Mouse (Mus musculus) hindbrain, embryonic 15.5 days (tissue): Measurements from ENCODE around the gene Pkp3. TPM values are rescaled to one million over a fixed set of nuclear protein-coding genes. Genes with fewer than 3 reads are reported as not detected.
A peak's percentile ranks its signal among the peaks of the same experiment; 100 is the strongest.
"Not testable (repeated sequence)": the region's sequence is repeated elsewhere in the genome, so short reads cannot be mapped to it uniquely, and the experiment has no call there.

Experiments
- ATAC-seq: fragments of 200-750 bp; cut with Nextera tagmentation; 2 replicates; pipeline ENCODE4 v1.8.0; 2017; ENCODE audit warnings: low read depth, moderate number of reproducible peaks, moderate TSS enrichment; ENCODE audit not compliant: low FRiP score
- H3K27ac ChIP-seq: fragments of 300-500 bp; sonication (generic); replicated peaks from 2 replicates; pipeline ENCODE4 v1.5.1; 2015; ENCODE audit warnings: mild to moderate bottlenecking, inconsistent platforms
- H3K27me3 ChIP-seq: fragments of 300-500 bp; sonication (generic); 2 replicates; pipeline ENCODE4 v1.6.1; 2015; ENCODE audit warnings: control low read depth, inconsistent platforms
- H3K36me3 ChIP-seq: fragments of 300-500 bp; sonication (generic); 2 replicates; pipeline ENCODE4 v1.6.1; 2015; ENCODE audit warnings: control low read depth, inconsistent platforms
- H3K4me1 ChIP-seq: fragments of 300-500 bp; sonication (generic); replicated peaks from 2 replicates; pipeline ENCODE4 v1.6.1; 2015; ENCODE audit warnings: control low read depth, inconsistent platforms
- H3K4me2 ChIP-seq: fragments of 300-500 bp; sonication (generic); 2 replicates; pipeline ENCODE4 v1.6.1; 2015; ENCODE audit warnings: moderate library complexity, mild to moderate bottlenecking, inconsistent platforms
- H3K4me3 ChIP-seq: fragments of 300-500 bp; sonication (generic); 2 replicates; pipeline ENCODE4 v1.5.1; 2015; ENCODE audit warnings: mild to moderate bottlenecking, inconsistent platforms
- H3K9ac ChIP-seq: fragments of 300-500 bp; sonication (generic); 2 replicates; pipeline ENCODE4 v1.6.1; 2015; ENCODE audit warnings: inconsistent platforms
- H3K9me3 ChIP-seq: fragments of 300-500 bp; sonication (generic); 2 replicates; pipeline ENCODE4 v1.6.1; 2016; ENCODE audit warnings: control low read depth, inconsistent platforms
- WGBS: fragments of 180-500 bp; shearing (Covaris S2); methylation state at CpG from one replicate; pipeline ENCODE4 v1.1.7; 2015; 5-methylcytosine and 5-hydroxymethylcytosine counted together
- polyA plus RNA-seq: library from polyadenylated mRNA; unstranded; fragments of >200 nt; fragmentation: Nextera tagmentation; extraction: Ambion mirVana; gene quantifications from 2 replicates; pipeline ENCODE4 v1.2.1, GENCODE M21; 2015

Pkp3 gene
- 0.25 and 0.29 TPM in 2 replicates for polyA plus RNA-seq

DNA sequence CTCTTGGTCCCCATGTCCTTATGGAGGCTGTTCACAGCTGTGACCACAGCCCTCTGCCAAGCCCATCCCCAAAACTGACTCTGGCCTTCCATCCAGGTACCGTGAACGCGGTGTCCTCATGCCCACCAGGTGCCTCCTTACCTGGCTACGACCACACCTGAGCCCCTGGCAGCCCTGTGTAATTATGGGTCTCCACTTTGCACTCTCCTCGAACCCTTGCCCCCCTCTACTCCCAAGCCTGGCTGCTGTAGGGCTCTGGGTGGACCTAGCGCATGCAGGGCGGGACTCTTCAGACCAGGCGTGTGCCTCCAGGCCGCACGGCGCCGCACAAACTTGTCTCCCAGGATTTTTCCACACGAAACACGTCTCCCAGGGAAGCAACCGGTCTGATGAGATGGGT is at the start of gene Pkp3:
Gene Pkp3 (plus strand): TSS at position 378 of the 400 bp plus-strand sequence.
- peaks cover 3% of the 10 kb centered on the region; the same call in 1 of the 2 replicates for H3K27me3 ChIP-seq
- H3K27ac ChIP-seq = no peak within 1 kb of the TSS
- H3K36me3 ChIP-seq = no peaks in the 10 kb centered on the region
- H3K4me2 ChIP-seq = no peak within 1 kb of the TSS
- 94% methylated on average over 15 of the region's 15 CpGs for WGBS
- no peaks in the 10 kb centered on the region for H3K9me3 ChIP-seq
- no peak for ATAC-seq
- H3K4me3 ChIP-seq = no peak within 1 kb of the TSS
- no peak within 1 kb of the TSS for H3K9ac ChIP-seq
- H3K4me1 ChIP-seq = no peaks in the 10 kb centered on the region

DNA sequence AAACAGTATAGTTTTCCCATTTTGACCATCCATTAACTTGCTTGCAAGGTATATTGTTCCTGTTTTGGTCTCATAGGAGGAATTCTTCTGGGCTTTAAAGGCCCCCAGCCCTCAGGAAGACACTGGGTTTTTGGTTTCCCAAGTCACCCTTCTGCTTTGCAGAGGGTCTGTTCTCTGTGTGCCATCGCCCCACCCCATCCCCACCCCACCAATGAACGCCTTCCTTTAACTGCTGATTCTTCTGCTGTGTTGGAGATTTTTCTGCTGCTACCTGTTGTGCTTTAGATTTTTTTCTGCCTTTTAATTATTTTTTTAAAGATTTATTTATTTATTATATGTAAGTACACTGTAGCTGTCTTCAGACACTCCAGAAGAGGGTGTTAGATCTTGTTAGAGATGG is 49.2 kb upstream of the Pkp3 start, which contains the start of gene Gm17387:
Gene Gm17387 (plus strand): TSS at position 301 of the 400 bp plus-strand sequence.
- H3K36me3 ChIP-seq = no peaks in the 10 kb centered on the region
- no peak within 1 kb of the TSS for H3K9ac ChIP-seq
- no peak for ATAC-seq
- H3K27ac ChIP-seq = no peak within 1 kb of the TSS
- H3K27me3 ChIP-seq = no peaks in the 10 kb centered on the region
- WGBS = 97% methylated on average over 2 of the region's 2 CpGs
- no peak within 1 kb of the TSS for H3K4me2 ChIP-seq
- peaks cover 17% of the 10 kb centered on the region; the same call in 1 of the 2 replicates for H3K4me1 ChIP-seq
- H3K4me3 ChIP-seq = no peak within 1 kb of the TSS
- H3K9me3 ChIP-seq = no peaks in the 10 kb centered on the region

GRCm38 (mm10) chr7:141030390-141030789 is 47.6 kb upstream of the Pkp3 start:
- 47% methylated on average over 3 of the region's 3 CpGs for WGBS
- Histone ChIP-seq H3K4me2 (no peak overlapping the region), H3K27ac (no peak overlapping the region), H3K9me3 (no peaks in the 10 kb centered on the region), H3K9ac (no peak overlapping the region), H3K4me3 (no peak overlapping the region), H3K36me3 (no peaks in the 10 kb centered on the region), H3K4me1 (0 out of 2 replicates have a peak, but pooled peaks cover 11% of the 10 kb centered on the region), H3K27me3 (no peaks in the 10 kb centered on the region)
- no peak for ATAC-seq

DNA sequence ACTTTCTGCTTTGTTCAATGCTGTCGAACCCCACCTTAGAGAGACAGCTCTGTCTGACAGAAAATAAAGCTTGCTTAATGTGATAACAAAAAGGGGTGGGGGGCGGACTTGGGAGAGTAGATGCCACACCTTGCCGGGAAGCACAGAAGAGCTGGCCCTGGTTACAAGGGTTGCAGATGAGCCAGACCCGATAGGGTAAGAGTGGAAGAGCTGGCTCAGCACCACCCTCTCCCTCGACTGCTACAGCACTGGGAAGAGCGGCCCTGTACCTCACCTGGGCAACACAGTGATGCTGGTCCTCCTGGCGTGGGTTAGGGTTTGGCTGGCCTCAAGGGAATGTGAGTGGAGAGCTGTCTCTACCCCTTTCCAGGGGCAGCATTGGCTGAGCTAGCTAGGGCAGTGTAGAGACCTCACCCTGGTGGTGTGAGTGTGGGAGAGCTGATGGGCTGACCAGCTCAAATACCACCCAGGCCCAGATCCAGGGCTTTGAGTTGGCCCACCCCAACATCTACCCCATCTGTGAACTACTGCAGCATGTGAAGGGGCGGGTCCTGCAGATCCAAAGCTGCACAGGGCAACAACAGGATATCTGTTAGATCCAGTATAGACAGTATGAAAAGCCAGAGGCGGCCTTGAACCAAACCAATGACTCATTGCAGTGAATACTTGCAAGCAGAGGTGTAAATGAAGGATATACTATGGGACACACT is 45.4 kb upstream of the Pkp3 start:
- no peak overlapping the region for H3K9ac ChIP-seq
- H3K27ac ChIP-seq = no peak overlapping the region
- no peak overlapping the region for H3K4me3 ChIP-seq
- H3K36me3 ChIP-seq = no peaks in the 10 kb centered on the region
- H3K4me2 ChIP-seq = no peak overlapping the region
- H3K9me3 ChIP-seq = no peaks in the 10 kb centered on the region
- no peak for ATAC-seq
- H3K27me3 ChIP-seq = no peaks in the 10 kb centered on the region
- WGBS = 87% methylated on average over 9 of the region's 9 CpGs
- H3K4me1 ChIP-seq = no peaks in the 10 kb centered on the region

DNA sequence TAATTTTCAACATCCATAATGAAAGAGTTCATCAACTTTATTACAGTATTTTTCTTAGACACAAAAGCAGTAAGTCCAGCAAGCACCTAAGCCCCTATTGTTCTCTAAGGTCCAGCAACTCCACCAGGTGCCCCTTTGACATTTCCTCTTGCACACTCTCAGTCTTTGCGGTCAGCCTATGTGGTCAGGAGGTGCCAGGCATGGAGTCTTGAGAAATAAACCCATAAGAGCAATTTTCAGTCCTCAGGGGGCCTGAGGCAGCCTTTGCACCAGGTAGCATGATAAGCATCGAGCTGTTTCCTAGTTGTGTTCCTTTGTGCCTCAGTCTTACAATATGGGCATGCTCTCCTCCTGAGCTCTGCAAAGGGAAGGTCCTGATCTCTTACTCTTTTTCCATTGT is 41.4 kb upstream of the Pkp3 start:
- 84% methylated on average over 1 of the region's 2 CpGs for WGBS

DNA sequence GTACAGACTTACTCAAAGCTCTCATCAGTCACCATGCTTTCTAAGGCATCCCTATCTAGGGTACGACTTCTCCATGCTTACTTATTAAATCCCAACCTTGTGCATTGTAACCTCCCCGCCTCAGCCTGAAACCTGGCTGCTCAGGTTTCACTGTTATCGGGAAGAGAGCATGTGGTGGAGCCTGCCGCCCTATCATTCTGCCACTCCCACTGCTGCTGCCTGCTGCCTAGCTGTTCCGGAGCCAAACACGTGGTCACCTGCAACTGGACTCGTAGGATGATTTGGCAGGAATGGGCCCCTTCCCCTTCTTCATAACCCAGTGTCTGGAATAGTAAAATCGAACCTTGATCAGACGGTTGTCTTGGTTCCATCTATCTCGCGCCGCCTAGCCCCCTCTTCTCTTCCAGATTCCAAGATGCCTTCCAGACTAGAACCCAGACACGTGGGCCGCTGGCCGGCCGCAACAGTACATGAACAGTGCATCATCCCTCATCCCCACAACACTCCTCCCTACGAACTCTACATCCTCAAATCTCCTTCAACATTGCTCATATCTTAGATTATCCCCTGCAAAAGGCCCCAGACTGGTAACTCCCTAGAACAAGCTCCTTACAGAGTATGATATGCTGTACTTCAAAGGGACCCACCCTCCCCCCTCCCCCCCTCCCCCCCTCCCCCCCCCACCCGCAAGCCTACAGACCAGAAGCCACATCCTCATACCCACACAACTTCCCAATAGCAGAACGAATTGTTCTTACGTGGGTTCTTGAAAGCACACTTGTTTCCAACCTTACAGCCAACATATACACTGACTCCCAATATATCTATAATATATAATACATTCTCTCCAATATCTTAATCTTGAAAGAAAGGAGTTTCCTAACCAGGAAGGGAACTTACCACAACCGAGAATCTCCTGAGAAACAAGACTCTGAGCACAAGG is 39.7 kb upstream of the Pkp3 start:
- Histone ChIP-seq H3K36me3 (no peaks in the 10 kb centered on the region), H3K4me3 (no peak overlapping the region), H3K27ac (no peak overlapping the region), H3K9me3 (no peaks in the 10 kb centered on the region), H3K9ac (no peak overlapping the region), H3K4me2 (no peak overlapping the region), H3K27me3 (no peaks in the 10 kb centered on the region), H3K4me1 (no peaks in the 10 kb centered on the region)
- ATAC-seq = no peak
- WGBS = 85% methylated on average over 20 of the region's 21 CpGs

More for the DNA sequence above, 41.4 kb upstream of the Pkp3 start:
- not testable (repeated sequence) for H3K36me3 ChIP-seq, H3K4me3 ChIP-seq, H3K9ac ChIP-seq, H3K27me3 ChIP-seq, H3K9me3 ChIP-seq, H3K4me1 ChIP-seq, H3K4me2 ChIP-seq, H3K27ac ChIP-seq, ATAC-seq

DNA sequence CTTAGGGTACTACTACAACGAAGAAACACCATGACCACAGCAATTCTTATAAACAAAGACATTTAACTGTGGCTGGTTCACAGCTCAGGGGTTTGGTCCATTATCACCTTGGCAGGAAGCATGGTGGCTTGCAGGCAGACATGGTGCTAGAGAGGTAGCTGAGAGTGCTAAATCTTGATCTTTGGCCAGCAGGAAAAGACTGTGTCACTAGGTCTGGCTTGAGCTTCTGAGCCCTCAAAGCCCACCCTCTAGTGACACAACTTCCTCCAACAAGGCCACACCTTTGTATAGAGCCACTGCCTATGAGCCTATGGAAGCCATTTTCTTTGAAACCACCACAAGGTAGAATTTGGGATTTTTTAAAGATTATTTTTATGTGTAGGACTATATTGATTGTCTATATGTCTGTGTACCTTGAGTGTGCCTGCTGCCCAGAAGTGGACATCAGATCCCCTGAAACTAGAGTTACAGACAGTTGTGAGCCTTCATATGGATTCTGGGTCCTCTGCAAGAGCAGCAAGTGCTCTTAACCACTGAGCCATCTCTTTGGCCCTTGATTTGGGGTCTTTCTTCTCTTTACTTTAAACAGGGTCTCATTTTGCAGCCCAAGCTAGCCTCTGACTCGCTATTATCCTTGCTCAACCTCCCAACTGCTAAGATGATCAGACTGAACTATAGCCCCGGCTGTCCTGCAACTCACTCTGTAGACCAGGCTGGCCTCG is 38.5 kb upstream of the Pkp3 start:
- Histone ChIP-seq H3K27ac (no peak overlapping the region), H3K4me2 (no peak overlapping the region), H3K36me3 (no peaks in the 10 kb centered on the region), H3K9ac (no peak overlapping the region), H3K9me3 (no peaks in the 10 kb centered on the region), H3K4me1 (no peaks in the 10 kb centered on the region), H3K4me3 (no peak overlapping the region), H3K27me3 (no peaks in the 10 kb centered on the region)
- ATAC-seq = no peak
- WGBS = 96% methylated on average over 4 of the region's 4 CpGs

DNA sequence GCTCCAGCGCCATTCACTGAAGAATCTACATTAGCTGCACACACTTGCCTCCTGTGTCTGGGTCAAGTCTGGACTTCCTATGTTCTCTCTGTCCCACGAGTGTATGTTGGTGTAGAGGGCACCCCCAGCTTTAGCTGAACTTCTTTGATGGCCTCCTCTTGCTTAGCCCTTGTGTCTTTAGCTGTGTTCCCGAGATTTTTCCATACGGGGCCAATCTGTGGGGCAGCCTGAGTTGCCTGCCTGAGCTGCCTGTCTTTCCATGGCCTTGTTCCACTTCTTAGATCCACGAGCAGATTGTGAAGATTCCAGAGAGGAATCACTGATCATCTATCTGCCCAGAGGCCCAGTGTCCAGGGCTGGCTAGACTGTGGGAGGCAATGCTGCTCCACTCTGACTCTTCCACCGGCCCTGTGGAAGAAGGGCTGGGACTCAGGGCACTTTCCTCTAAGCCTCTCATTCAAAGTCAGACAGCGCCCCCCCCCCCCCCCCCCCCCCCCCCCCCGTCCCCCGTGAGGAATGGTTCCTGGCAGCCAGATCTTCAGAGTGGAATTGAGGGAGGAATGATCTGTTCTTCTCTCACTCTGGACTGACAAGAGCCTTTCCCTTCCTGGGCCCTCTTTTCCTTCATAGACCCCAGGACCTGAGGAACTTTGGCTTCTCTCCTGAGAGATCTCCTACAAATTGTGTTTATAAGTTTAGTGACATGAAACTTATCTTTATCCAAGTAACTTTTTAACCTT is 37.0 kb upstream of the Pkp3 start:
- Histone ChIP-seq H3K9me3 (no peaks in the 10 kb centered on the region), H3K4me2 (no peak overlapping the region), H3K4me3 (no peak overlapping the region), H3K27me3 (no peaks in the 10 kb centered on the region), H3K36me3 (no peaks in the 10 kb centered on the region), H3K4me1 (no peaks in the 10 kb centered on the region), H3K27ac (peak overlapping the region; percentile 63), H3K9ac (no peak overlapping the region)
- no peak for ATAC-seq
- 45% methylated on average over 6 of the region's 9 CpGs for WGBS

GRCm38 (mm10) chr7:141041661-141042060 is 36.4 kb upstream of the Pkp3 start:
- Histone ChIP-seq H3K9ac (no peak overlapping the region), H3K4me1 (no peaks in the 10 kb centered on the region), H3K4me3 (no peak overlapping the region), H3K9me3 (no peaks in the 10 kb centered on the region), H3K27ac (peak overlapping the region; percentile 63; the same call in 1 of the 2 replicates), H3K4me2 (no peak overlapping the region), H3K36me3 (no peaks in the 10 kb centered on the region), H3K27me3 (no peaks in the 10 kb centered on the region)
- ATAC-seq = peak; percentile 88
- 27% methylated on average over 5 of the region's 5 CpGs for WGBS

GRCm38 (mm10) chr7:141042539-141042938 is 35.5 kb upstream of the Pkp3 start:
- Histone ChIP-seq H3K4me2 (no peak overlapping the region), H3K4me3 (no peak overlapping the region), H3K36me3 (no peaks in the 10 kb centered on the region), H3K27ac (no peak overlapping the region), H3K27me3 (no peaks in the 10 kb centered on the region), H3K4me1 (peaks cover 4% of the 10 kb centered on the region; the same call in 1 of the 2 replicates), H3K9me3 (no peaks in the 10 kb centered on the region), H3K9ac (no peak overlapping the region)
- 61% methylated on average over 4 of the region's 4 CpGs for WGBS
- no peak for ATAC-seq

GRCm38 (mm10) chr7:141046931-141047580 is 31.0 kb upstream of the Pkp3 start:
- no peak overlapping the region for H3K9ac ChIP-seq
- H3K4me2 ChIP-seq = peak overlapping the region; percentile 92
- no peaks in the 10 kb centered on the region for H3K36me3 ChIP-seq
- peaks cover 14% of the 10 kb centered on the region for H3K4me1 ChIP-seq
- H3K27me3 ChIP-seq = no peaks in the 10 kb centered on the region
- 68% methylated on average over 6 of the region's 6 CpGs for WGBS
- no peak overlapping the region for H3K4me3 ChIP-seq
- H3K27ac ChIP-seq = peak overlapping the region; percentile 68; the same call in 1 of the 2 replicates
- no peaks in the 10 kb centered on the region for H3K9me3 ChIP-seq
- no peak for ATAC-seq
